ENCODE assay signal across 24 mouse cellular contexts in genomic region chr14:43824176-43824575, GRCm38 (mm10). TPM values are rescaled to one million over a fixed set of nuclear protein-coding genes. Genes with fewer than 3 reads are reported as not detected.
DNase-seq lines count a peak whose midpoint lies in the region; ATAC-seq and TF ChIP-seq lines count a peak whose summit lies in the region.
"Not testable (repeated sequence)": the region's sequence is repeated elsewhere in the genome, so short reads cannot be mapped to it uniquely, and the experiment has no call there.
"Had no signal": no experiment of that assay in that cellular context is flagged by ENCODE, and none has a peak within 500 bp of the region (broad histone marks: within the 10 kb centered on the region; RNA-seq: fewer than 3 reads in every experiment).

No protein-coding gene starts in this region.

- not testable (repeated sequence) for TF ChIP-seq POLR2A in MEL (IDR thresholded peaks at IDR 0.05; ENCODE audit: control insufficient read depth in 1 of 2, insufficient read depth in 1 of 2, low read depth in 1 of 2, low read length in 2 of 2, poor library complexity in 1 of 2)

- H3K4me3 ChIP-seq in MEL (ENCODE audit: control insufficient read depth in 1 of 2, insufficient read depth in 1 of 2, low read depth in 2 of 2, low read length in 2 of 2); liver, embryonic 11.5 days (ENCODE audit: low read depth, low read length); liver, embryonic 13.5 days (replicated peaks); liver, embryonic 14.5 days (ENCODE audit: insufficient read depth in 1 of 2, low read depth in 2 of 2, low read length in 2 of 2); liver, embryonic 16.5 days (ENCODE audit: low read depth, low read length); liver, postnatal 0 days (ENCODE audit: low read depth, low read length): not testable (repeated sequence)

- TF ChIP-seq RAD21 in MEL (IDR thresholded peaks at IDR 0.05; ENCODE audit: low read depth, low read length), result not testable (repeated sequence)

- H3K27ac ChIP-seq in MEL (ENCODE audit: control insufficient read depth, low read depth, low read length), result peak overlapping the region; percentile 73
- not testable (repeated sequence) for H3K27ac ChIP-seq in liver, embryonic 11.5 days (ENCODE audit: low read depth, low read length); liver, embryonic 13.5 days; liver, embryonic 14.5 days; liver, embryonic 16.5 days (ENCODE audit: low read length); liver, postnatal 0 days (ENCODE audit: low read depth)

- DNase-seq in MEL (ENCODE audit: low read depth, low spot score), result peak; percentile 54
- not testable (repeated sequence) for DNase-seq in liver, embryonic 11.5 days (ENCODE audit: low spot score); liver, embryonic 13.5 days; liver, embryonic 14.5 days (ENCODE audit: low read depth in 3 of 3, low spot score in 3 of 3); liver, postnatal 0 days

- WGBS in liver, embryonic 11.5 days, result 80% methylated on average over 6 of the region's 6 CpGs
- 50% methylated on average over 6 of the region's 6 CpGs for WGBS in liver, embryonic 13.5 days (ENCODE audit: insufficient replicate concordance)
- 48% methylated on average over 6 of the region's 6 CpGs for WGBS in liver, embryonic 14.5 days (ENCODE audit: insufficient replicate concordance)
- WGBS in liver, embryonic 16.5 days (ENCODE audit: insufficient replicate concordance), result 35% methylated on average over 6 of the region's 6 CpGs
- 61% methylated on average over 6 of the region's 6 CpGs for WGBS in liver, postnatal 0 days (ENCODE audit: insufficient replicate concordance)

- ATAC-seq in liver, embryonic 11.5 days (replicated peaks; ENCODE audit: low FRiP score), result 0 out of 2 replicates have a peak, but pooled peaks have one; percentile 25
- peak; percentile 55 for ATAC-seq in liver, embryonic 13.5 days (ENCODE audit: low read depth)
- ATAC-seq in liver, embryonic 14.5 days (ENCODE audit: insufficient read depth), result peak; percentile 47; the same call in 1 of the 2 replicates
- ATAC-seq in liver, embryonic 16.5 days (ENCODE audit: low read depth), result peak; percentile 45
- not testable (repeated sequence) for ATAC-seq in liver, postnatal 0 days
- ATAC-seq in megakaryocyte progenitor cell, adult 5-6 weeks (replicated peaks; ENCODE audit: poor library complexity), result peak; percentile 41
- 0 out of 2 replicates have a peak, but pooled peaks have one; percentile 46 for ATAC-seq in megakaryocyte-erythroid progenitor cell, adult 5-6 weeks (replicated peaks; ENCODE audit: low FRiP score, low TSS enrichment, poor library complexity, severe bottlenecking)

- H3K27me3 ChIP-seq in MEL (ENCODE audit: control insufficient read depth in 1 of 2, insufficient read depth in 2 of 2, low read length in 2 of 2); liver, embryonic 11.5 days (replicated peaks; ENCODE audit: control insufficient read depth, insufficient read depth, low read length); liver, embryonic 13.5 days; liver, embryonic 14.5 days (ENCODE audit: control insufficient read depth, insufficient read depth, low read length); liver, embryonic 16.5 days (ENCODE audit: control insufficient read depth, insufficient read depth, low read depth, low read length); liver, postnatal 0 days (ENCODE audit: insufficient read depth, low read length): not testable (repeated sequence)

- H3K79me2 ChIP-seq in MEL (ENCODE audit: control insufficient read depth, insufficient read depth, low read length, poor library complexity), result not testable (repeated sequence)

- not testable (repeated sequence) for TF ChIP-seq CTCF in MEL (IDR thresholded peaks at IDR 0.05 in 2 of 3, conservative IDR thresholded peaks at IDR 0.05 in 1 of 3; ENCODE audit: control insufficient read depth in 1 of 3, insufficient read depth in 1 of 3, low read depth in 2 of 3, low read length in 3 of 3, poor library complexity in 1 of 3, severe bottlenecking in 1 of 3); liver, embryonic 14.5 days (IDR thresholded peaks at IDR 0.05; ENCODE audit: low read depth); liver, postnatal 0 days (IDR thresholded peaks at IDR 0.05; ENCODE audit: low read depth)

- not testable (repeated sequence) for H3K36me3 ChIP-seq in MEL (ENCODE audit: control insufficient read depth in 1 of 2, insufficient read depth in 2 of 2, low read length in 2 of 2); liver, embryonic 11.5 days (ENCODE audit: control insufficient read depth, insufficient read depth, low read length); liver, embryonic 13.5 days; liver, embryonic 14.5 days (replicated peaks; ENCODE audit: control insufficient read depth, insufficient read depth, low read depth); liver, embryonic 16.5 days (ENCODE audit: control insufficient read depth, insufficient read depth); liver, postnatal 0 days (replicated peaks; ENCODE audit: insufficient read depth, low read length)

- TF ChIP-seq EP300 in MEL (IDR thresholded peaks at IDR 0.05; ENCODE audit: low read depth in 1 of 2, low read length in 2 of 2), result peak; percentile 80 to 89
- TF ChIP-seq EP300 in liver, embryonic 14.5 days (IDR thresholded peaks at IDR 0.05; ENCODE audit: low read depth), result peak; percentile 61
- peak; percentile 54; the same call in 1 of the 2 replicates for TF ChIP-seq EP300 in liver, postnatal 0 days (IDR thresholded peaks at IDR 0.05; ENCODE audit: low read depth)

- not testable (repeated sequence) for H3K4me1 ChIP-seq in MEL (ENCODE audit: control insufficient read depth in 1 of 2, insufficient read depth in 2 of 2, low read length in 2 of 2); liver, embryonic 11.5 days (replicated peaks; ENCODE audit: control insufficient read depth, insufficient read depth, low read length); liver, embryonic 13.5 days (replicated peaks); liver, embryonic 14.5 days (replicated peaks; ENCODE audit: control insufficient read depth in 2 of 2, insufficient read depth in 2 of 2, low read length in 1 of 2); liver, embryonic 16.5 days (ENCODE audit: control insufficient read depth, low read depth, low read length); liver, postnatal 0 days (ENCODE audit: insufficient read depth)

- not testable (repeated sequence) for H3K9ac ChIP-seq in MEL (ENCODE audit: control insufficient read depth, low read depth, low read length, poor library complexity, severe bottlenecking); liver, embryonic 11.5 days (ENCODE audit: low read depth, low read length); liver, embryonic 13.5 days; liver, embryonic 14.5 days (replicated peaks); liver, embryonic 16.5 days (ENCODE audit: low read depth, low read length); liver, postnatal 0 days (replicated peaks)

- not testable (repeated sequence) for H3K4me2 ChIP-seq in liver, embryonic 11.5 days; liver, embryonic 13.5 days; liver, embryonic 14.5 days (ENCODE audit: low read depth); liver, embryonic 16.5 days (ENCODE audit: low read depth, low read length); liver, postnatal 0 days (ENCODE audit: low read depth, low read length)

- not testable (repeated sequence) for H3K9me3 ChIP-seq in MEL (replicated peaks; ENCODE audit: insufficient read depth, low read length); liver, embryonic 11.5 days (ENCODE audit: control insufficient read depth, low read length); liver, embryonic 13.5 days (replicated peaks); liver, embryonic 14.5 days (ENCODE audit: control insufficient read depth, low read length); liver, embryonic 16.5 days (replicated peaks; ENCODE audit: control insufficient read depth, low read length); liver, postnatal 0 days (ENCODE audit: low read length)

RNA-seq across cellular contexts. Expression of gene Gm8180, which starts 39.6 kb away (rescaled TPM):
- not detected in 2 replicates for total RNA-seq in MEL (2012; rRNA removed)
- not detected for polyA plus RNA-seq in MEL (2012; ENCODE audit: insufficient read depth in 1 of 2, insufficient read length in 2 of 2, low read depth in 1 of 2, low replicate concordance in 2 of 2, missing spikeins in 1 of 2)
- not detected in 2 replicates for polyA plus RNA-seq in liver, embryonic 11.5 days (2014; fragmentation: Nextera tagmentation; extraction: Ambion mirVana)
- polyA plus RNA-seq in liver, embryonic 13.5 days (2015; fragmentation: Nextera tagmentation; extraction: Ambion mirVana), result not detected in 2 replicates
- not detected in 2 replicates for polyA plus RNA-seq in liver, embryonic 14.5 days (2012; rRNA removed)
- polyA plus RNA-seq in liver, embryonic 14.5 days (2014; fragmentation: Nextera tagmentation; extraction: Ambion mirVana), result not detected in 2 replicates
- not detected in 2 replicates for polyA plus RNA-seq in liver, embryonic 16.5 days (2015; fragmentation: Nextera tagmentation; extraction: Ambion mirVana)
- not detected in 2 replicates for polyA plus RNA-seq in liver, postnatal 0 days (2015; fragmentation: Nextera tagmentation; extraction: Ambion mirVana)
- not detected in 2 replicates for total RNA-seq in megakaryocyte progenitor cell, adult 5-6 weeks (2015)
- total RNA-seq in megakaryocyte progenitor cell, adult 5-6 weeks (2017), result not detected in 2 replicates
- not detected in 2 replicates for total RNA-seq in megakaryocyte-erythroid progenitor cell, adult 5-6 weeks (2014; fragmentation: Nextera tagmentation)
- total RNA-seq in megakaryocyte-erythroid progenitor cell, adult 5-6 weeks (2017), result not detected in 2 replicates
- total RNA-seq: adrenal gland, adult 18-20 months; adrenal gland, adult 2 months; adrenal gland, adult 8-10 months; adrenal gland, postnatal 10 days; adrenal gland, postnatal 14 days; adrenal gland, postnatal 25 days; adrenal gland, postnatal 36 days; adrenal gland, postnatal 4 days; CH12.LX; ES-E14; G1E had no signal
- polyA plus RNA-seq: activated CD4-positive, CD25-positive, alpha-beta regulatory T cell, adult 4 months; adrenal gland, adult 2 months; brain, embryonic 14.5 days; C2C12; CD4-positive, CD25-positive, alpha-beta regulatory T cell, adult 4 months; G1E; Patski had no signal

RNA-seq across cellular contexts. Expression of gene Ear1, which starts 51.1 kb away (rescaled TPM):
- not detected in 2 replicates for total RNA-seq in MEL (2012; rRNA removed)
- polyA plus RNA-seq in MEL (2012; ENCODE audit: insufficient read depth in 1 of 2, insufficient read length in 2 of 2, low read depth in 1 of 2, low replicate concordance in 2 of 2, missing spikeins in 1 of 2), result not detected
- 4.4 and 10.1 TPM in 2 replicates for polyA plus RNA-seq in liver, embryonic 11.5 days (2014; fragmentation: Nextera tagmentation; extraction: Ambion mirVana)
- polyA plus RNA-seq in liver, embryonic 13.5 days (2015; fragmentation: Nextera tagmentation; extraction: Ambion mirVana), result 9.1 and 12.0 TPM in 2 replicates
- polyA plus RNA-seq in liver, embryonic 14.5 days (2012; rRNA removed), result 8.8 and 18.7 TPM in 2 replicates
- 2.9 and 3.2 TPM in 2 replicates for polyA plus RNA-seq in liver, embryonic 14.5 days (2014; fragmentation: Nextera tagmentation; extraction: Ambion mirVana)
- 16.2 and 16.7 TPM in 2 replicates for polyA plus RNA-seq in liver, embryonic 16.5 days (2015; fragmentation: Nextera tagmentation; extraction: Ambion mirVana)
- polyA plus RNA-seq in liver, postnatal 0 days (2015; fragmentation: Nextera tagmentation; extraction: Ambion mirVana), result 2.6 and 5.0 TPM in 2 replicates
- 13.2 and 15.2 TPM in 2 replicates for total RNA-seq in megakaryocyte progenitor cell, adult 5-6 weeks (2015)
- total RNA-seq in megakaryocyte progenitor cell, adult 5-6 weeks (2017), result 10.0 and 21.5 TPM in 2 replicates
- total RNA-seq in megakaryocyte-erythroid progenitor cell, adult 5-6 weeks (2014; fragmentation: Nextera tagmentation), result not detected in 2 replicates
- total RNA-seq in megakaryocyte-erythroid progenitor cell, adult 5-6 weeks (2017), result not detected in 2 replicates
- total RNA-seq: adrenal gland, adult 18-20 months; adrenal gland, adult 8-10 months; adrenal gland, postnatal 25 days; adrenal gland, postnatal 36 days; CH12.LX; ES-E14 had no signal
- polyA plus RNA-seq: activated CD4-positive, CD25-positive, alpha-beta regulatory T cell, adult 4 months; adrenal gland, adult 2 months; C2C12; CD4-positive, CD25-positive, alpha-beta regulatory T cell, adult 4 months; G1E; Patski had no signal
